Mouse (Mus musculus): ENCODE results near the gene Cdkn1a.

- TF ChIP-seq CTCF (IDR thresholded peaks at IDR 0.05; ENCODE audit: low read depth, low read length) (no peak), POLR2A (IDR thresholded peaks at IDR 0.05; ENCODE audit: insufficient read depth, low read length) (no peak)
Observed at GRCm38 (mm10) chr17:29073313-29073712, 17.5 kb upstream of the Cdkn1a start.
